Mouse (Mus musculus): ENCODE data around the gene Smg1. TPM values are rescaled to one million over a fixed set of nuclear protein-coding genes. Genes with fewer than 3 reads are reported as not detected.

The Smg1 gene
- polyA plus RNA-seq, 1 experiment from 2014 or later = 21.8 TPM

DNA sequence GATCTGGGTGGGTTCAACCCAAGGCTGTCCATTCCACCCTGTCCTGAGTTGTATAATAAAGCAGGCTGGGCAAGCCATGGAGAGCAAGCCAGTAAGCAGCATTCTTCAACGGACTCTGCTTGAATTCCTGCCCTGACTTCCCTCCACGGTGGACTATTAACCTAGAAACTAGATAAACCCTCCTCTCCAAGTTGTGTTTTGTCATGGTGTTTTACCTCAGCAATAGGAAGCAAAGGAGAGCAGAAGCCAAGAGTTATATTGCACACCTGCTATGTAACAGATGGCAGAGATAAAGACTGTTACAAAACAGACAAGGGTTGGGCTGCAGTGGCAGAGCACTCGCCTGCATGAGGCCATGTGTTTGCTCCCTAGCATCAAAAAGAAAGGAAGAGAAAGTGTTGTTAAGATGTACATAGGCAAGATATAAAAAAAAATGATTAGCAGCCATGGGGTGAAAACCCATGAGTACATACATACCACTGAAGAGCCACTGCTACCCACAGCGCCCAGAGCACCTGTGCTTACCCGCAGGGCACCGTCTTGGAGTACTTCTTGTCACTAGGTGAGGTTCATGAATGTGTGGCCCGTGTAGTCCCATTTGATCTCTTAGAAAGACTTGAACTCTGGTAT is 16.3 kb upstream of the Smg1 start:
- WGBS = 85% methylated on average over 7 of the region's 7 CpGs

DNA sequence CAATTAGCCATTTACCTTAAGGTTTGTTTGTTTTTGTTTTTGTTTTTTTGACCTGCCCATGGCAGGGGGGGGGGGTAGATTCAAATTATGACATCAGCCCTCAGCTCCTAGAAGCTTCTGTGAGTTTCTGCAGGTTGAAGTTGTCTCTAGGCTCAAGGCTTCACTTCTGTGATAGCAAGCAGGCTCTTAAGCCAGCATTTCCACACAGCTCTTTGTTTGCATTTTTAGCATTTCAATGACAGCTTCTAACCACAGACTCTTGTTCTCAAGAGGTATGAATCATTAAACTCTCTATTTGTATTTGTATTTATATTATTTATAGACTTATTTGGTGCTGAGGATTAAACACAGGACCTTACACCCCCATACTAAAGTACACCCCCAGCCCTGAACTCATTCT is 15.0 kb upstream of the Smg1 start:
- no peaks in the 10 kb centered on the region for H3K9me3 ChIP-seq
- no peak overlapping the region for H3K4me3 ChIP-seq
- no peaks in the 10 kb centered on the region for H3K36me3 ChIP-seq (replicated peaks)
- DNase-seq (ENCODE audit: low spot score) = no peak
- H3K27ac ChIP-seq (replicated peaks) = no peak overlapping the region
- no peaks in the 10 kb centered on the region for H3K27me3 ChIP-seq (replicated peaks; ENCODE audit: low read depth, poor library complexity, severe bottlenecking)
- H3K4me1 ChIP-seq = peaks cover 10% of the 10 kb centered on the region

More for the DNA sequence above, 16.3 kb upstream of the Smg1 start:
- H3K27me3 ChIP-seq (replicated peaks; ENCODE audit: low read depth, poor library complexity, severe bottlenecking) = no peaks in the 10 kb centered on the region
- H3K36me3 ChIP-seq (replicated peaks) = no peaks in the 10 kb centered on the region
- H3K9me3 ChIP-seq = no peaks in the 10 kb centered on the region
- 0 out of 2 replicates have a peak, but pooled peaks cover 3% of the 10 kb centered on the region for H3K4me1 ChIP-seq
- DNase-seq (ENCODE audit: low spot score) = no peak
- H3K4me3 ChIP-seq = no peak overlapping the region
- H3K27ac ChIP-seq (replicated peaks) = no peak overlapping the region

DNA sequence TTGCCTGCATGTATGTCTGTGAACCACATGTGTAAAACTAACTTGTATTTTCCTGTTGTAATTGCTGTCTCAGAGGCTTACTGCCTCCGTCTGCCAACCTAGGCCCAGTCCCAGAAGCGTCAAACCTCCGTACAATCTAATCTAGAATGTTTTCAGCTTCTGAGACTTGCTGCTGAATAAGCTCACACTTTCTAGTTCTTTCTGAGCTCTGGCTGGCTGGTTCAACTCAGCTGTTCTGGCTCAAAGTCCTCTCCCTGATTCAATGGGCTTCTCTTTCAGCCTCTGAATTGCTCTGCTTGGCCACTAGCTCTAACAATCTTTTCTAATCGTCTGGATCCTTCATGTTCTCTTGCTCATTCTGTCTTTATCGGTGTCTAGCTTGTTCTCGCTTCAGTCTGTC is 13.3 kb upstream of the Smg1 start:
- 86% methylated on average over 6 of the region's 6 CpGs for WGBS
- peaks cover 23% of the 10 kb centered on the region for H3K4me1 ChIP-seq
- H3K4me3 ChIP-seq = no peak overlapping the region
- DNase-seq (ENCODE audit: low spot score) = no peak
- H3K27me3 ChIP-seq (replicated peaks; ENCODE audit: low read depth, poor library complexity, severe bottlenecking) = no peaks in the 10 kb centered on the region
- no peak overlapping the region for H3K27ac ChIP-seq (replicated peaks)
- H3K36me3 ChIP-seq (replicated peaks) = no peaks in the 10 kb centered on the region
- no peaks in the 10 kb centered on the region for H3K9me3 ChIP-seq

DNA sequence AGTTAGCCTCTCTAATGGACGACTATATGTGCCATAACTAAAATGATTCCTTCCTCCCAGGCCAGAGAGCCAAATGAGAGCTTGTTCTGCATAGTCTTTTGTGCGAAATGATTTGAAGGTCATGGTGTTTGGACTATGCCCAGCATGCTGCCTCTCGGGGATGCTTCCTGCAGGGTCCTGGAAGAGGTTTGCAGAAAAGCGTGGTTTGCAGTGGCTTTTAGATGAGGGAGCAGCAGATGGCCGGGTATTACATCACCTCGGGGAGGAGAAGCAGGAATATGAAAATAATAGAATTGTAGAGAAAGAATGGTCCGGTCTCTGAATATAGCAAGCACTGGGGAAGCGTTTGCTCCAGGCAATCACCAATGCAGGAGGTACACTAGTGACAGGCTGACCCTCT is 11.0 kb upstream of the Smg1 start:
- Histone ChIP-seq H3K4me1 (peaks cover 23% of the 10 kb centered on the region), H3K9me3 (no peaks in the 10 kb centered on the region), H3K27me3 (replicated peaks; ENCODE audit: low read depth, poor library complexity, severe bottlenecking) (no peaks in the 10 kb centered on the region), H3K27ac (replicated peaks) (no peak overlapping the region), H3K36me3 (replicated peaks) (no peaks in the 10 kb centered on the region), H3K4me3 (no peak overlapping the region)
- 69% methylated on average over 8 of the region's 8 CpGs for WGBS
- no peak for DNase-seq (ENCODE audit: low spot score)

DNA sequence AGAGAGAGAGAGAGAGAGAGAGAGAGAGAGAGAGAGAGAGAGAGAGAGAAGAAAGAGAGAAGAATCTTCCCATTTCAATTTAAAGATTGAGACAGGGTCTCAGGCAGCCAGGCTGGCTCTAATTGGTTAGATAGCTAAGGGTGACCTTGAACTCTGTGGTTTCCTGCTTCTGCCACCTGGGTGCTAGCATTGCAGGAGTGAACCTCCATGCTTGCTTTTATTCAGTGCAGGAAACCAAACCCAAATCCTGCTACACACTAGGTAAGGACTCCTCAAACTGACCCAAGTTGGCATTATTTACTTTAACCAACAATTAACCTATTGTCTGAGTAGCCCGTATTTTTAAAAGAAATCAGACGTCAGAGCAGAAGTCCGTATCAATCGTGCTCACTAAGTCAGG is 10.5 kb upstream of the Smg1 start:
- WGBS = 45% methylated on average over 4 of the region's 4 CpGs
- Histone ChIP-seq H3K4me1 (peaks cover 23% of the 10 kb centered on the region), H3K9me3 (no peaks in the 10 kb centered on the region), H3K27ac (replicated peaks) (no peak overlapping the region), H3K4me3 (no peak overlapping the region), H3K36me3 (replicated peaks) (no peaks in the 10 kb centered on the region), H3K27me3 (replicated peaks; ENCODE audit: low read depth, poor library complexity, severe bottlenecking) (no peaks in the 10 kb centered on the region)
- no peak for DNase-seq (ENCODE audit: low spot score)

DNA sequence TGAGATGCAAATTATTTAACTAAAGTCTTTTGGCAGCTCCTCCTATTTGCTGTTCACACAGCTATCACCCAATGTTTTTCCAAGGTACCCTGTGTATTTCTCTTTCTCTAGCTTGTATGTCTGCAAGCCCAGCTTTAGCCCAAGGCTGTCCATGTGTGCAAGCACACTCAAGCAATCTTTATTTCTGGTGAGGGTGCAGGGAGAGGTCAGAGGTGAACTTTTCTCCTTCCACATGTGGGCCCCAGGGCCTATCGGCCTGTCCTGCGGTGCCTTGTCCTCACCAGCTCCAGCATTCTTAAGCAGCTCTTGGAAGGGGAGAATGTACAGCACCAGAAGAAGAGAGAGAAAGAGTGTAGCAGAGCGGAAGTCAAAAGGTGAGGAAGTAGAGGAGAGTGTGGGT is 9.5 kb upstream of the Smg1 start:
- H3K27me3 ChIP-seq (replicated peaks; ENCODE audit: low read depth, poor library complexity, severe bottlenecking) = no peaks in the 10 kb centered on the region
- DNase-seq (ENCODE audit: low spot score) = peak; percentile 24
- peaks cover 23% of the 10 kb centered on the region for H3K4me1 ChIP-seq
- no peak overlapping the region for H3K4me3 ChIP-seq
- peak overlapping the region; percentile 70; the same call in 1 of the 2 replicates for H3K27ac ChIP-seq (replicated peaks)
- H3K9me3 ChIP-seq = no peaks in the 10 kb centered on the region
- WGBS = 50% methylated on average over 3 of the region's 3 CpGs
- no peaks in the 10 kb centered on the region for H3K36me3 ChIP-seq (replicated peaks)

DNA sequence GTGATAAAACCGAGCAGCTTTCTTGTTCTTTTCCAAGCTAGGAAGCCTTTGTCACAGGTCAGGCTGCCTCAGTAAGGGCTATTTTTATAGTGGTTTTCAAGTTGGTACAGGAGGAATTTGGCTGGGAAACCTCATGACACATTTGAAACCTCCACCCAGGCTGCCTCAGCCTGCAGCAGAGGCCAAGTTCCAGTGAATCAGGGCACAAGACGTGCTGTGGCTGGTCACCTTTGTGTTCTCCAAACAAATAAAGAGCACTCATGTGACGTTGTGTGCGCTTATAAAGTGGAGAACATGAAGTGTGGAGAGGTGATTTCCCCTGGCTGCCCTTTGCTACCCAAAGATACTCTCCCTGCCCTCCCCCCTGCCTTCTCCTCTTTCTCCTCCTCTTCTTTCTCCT is 8.9 kb upstream of the Smg1 start:
- H3K27me3 ChIP-seq (replicated peaks; ENCODE audit: low read depth, poor library complexity, severe bottlenecking) = no peaks in the 10 kb centered on the region
- WGBS = 35% methylated on average over 4 of the region's 4 CpGs
- H3K27ac ChIP-seq (replicated peaks) = peak overlapping the region; percentile 70

DNA sequence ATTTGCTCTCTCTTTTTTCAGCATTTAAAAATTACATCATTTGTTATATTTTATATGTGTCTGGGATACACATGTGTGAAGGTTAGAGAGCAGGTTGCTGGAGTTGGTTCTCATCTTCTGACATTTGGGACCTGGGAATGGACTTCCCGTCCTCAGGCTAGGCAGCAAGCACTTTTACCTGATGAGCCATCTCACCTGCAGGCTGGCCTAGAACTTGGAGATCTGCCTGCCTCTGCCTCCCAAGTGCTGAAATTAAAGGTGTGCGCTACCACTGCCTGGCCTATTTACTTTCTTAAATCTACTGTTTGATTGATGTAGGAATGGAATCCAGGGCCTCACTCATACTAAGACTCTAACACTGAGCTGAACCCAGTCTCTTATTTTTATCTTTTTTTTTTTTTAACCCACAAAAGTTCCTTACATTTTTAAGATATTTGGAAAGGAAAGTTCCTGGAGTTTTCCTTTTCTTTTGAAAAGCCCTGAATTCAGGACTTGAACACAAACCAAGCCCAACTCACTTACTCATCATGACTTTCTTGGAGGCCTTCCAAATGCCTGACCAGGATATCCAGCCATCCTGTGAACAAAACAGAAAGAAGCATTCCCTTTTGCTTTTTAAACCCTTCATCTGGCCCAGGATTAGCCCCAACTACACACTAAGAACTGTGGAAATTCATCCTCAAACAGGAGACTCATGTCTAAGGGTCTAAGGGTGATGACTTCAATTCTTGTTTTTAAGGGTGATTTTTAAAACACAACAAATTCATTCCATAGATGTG is 8.1 kb upstream of the Smg1 start:
- H3K27me3 ChIP-seq (replicated peaks; ENCODE audit: low read depth, poor library complexity, severe bottlenecking) = no peaks in the 10 kb centered on the region
- no peaks in the 10 kb centered on the region for H3K9me3 ChIP-seq
- no peak for DNase-seq (ENCODE audit: low spot score)
- no peak overlapping the region for H3K4me3 ChIP-seq
- H3K27ac ChIP-seq (replicated peaks) = no peak overlapping the region
- H3K4me1 ChIP-seq = peaks cover 23% of the 10 kb centered on the region
- 92% methylated on average over 2 of the region's 2 CpGs for WGBS
- no peaks in the 10 kb centered on the region for H3K36me3 ChIP-seq (replicated peaks)

More for the DNA sequence above, 8.9 kb upstream of the Smg1 start:
- Histone ChIP-seq H3K4me1 (peaks cover 23% of the 10 kb centered on the region), H3K9me3 (no peaks in the 10 kb centered on the region), H3K36me3 (replicated peaks) (no peaks in the 10 kb centered on the region), H3K4me3 (no peak overlapping the region)
- DNase-seq (ENCODE audit: low spot score) = no peak

DNA sequence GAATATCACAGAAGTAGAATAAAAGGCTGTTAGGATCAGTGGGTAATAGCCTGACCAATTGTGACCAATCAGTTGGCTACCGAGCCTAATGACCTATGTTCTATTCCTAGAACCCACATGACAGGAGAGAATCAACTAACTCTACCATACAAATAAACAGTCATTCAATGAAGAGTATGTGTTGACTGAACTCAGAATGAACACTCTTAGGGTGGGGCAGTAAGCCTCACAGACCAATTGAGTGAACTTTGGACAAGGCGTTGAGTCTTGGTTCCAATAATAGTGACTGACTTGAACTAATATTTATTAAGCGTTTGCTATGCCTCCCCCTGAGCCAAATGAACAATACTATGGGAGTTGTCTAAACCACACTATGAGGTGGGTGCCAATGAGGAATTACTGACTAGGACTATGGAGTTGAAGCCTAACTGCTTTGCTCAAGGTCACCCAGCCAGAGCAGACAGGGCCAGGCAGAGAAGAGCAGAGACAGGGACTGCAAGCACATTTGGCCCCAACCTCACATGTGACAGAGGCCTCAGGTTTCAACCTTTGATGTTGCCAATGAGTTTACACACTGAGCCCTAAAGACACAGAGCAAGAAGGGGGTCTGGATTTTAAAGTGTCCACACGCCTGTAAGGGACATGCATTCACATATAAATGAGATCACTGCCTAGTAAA is 7.2 kb upstream of the Smg1 start:
- Histone ChIP-seq H3K27me3 (replicated peaks; ENCODE audit: low read depth, poor library complexity, severe bottlenecking) (no peaks in the 10 kb centered on the region), H3K27ac (replicated peaks) (no peak overlapping the region), H3K9me3 (no peaks in the 10 kb centered on the region), H3K36me3 (replicated peaks) (no peaks in the 10 kb centered on the region), H3K4me1 (peaks cover 23% of the 10 kb centered on the region), H3K4me3 (no peak overlapping the region)
- DNase-seq (ENCODE audit: low spot score) = no peak
- 85% methylated on average over 4 of the region's 4 CpGs for WGBS

DNA sequence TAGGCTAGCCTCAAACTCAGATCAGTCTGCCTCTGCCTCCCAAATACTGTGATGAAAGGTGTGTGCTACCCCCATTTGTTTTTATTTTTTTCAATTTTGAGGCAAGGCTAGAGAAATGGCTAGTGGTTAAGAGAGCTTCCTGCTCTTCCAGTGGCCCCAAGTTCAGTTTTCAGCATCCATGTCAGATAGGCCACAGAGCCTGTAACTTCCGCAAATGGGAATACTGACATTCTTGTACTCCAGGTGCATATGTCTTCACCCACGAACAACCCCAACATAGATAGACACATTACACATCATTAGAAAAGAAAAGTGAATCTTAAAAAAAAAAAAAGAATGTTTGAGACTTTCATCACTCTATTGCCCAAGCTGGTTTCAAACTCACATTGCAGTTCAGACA is 6.1 kb upstream of the Smg1 start:
- Histone ChIP-seq H3K9me3 (no peaks in the 10 kb centered on the region), H3K4me1 (peaks cover 22% of the 10 kb centered on the region), H3K27me3 (replicated peaks; ENCODE audit: low read depth, poor library complexity, severe bottlenecking) (no peaks in the 10 kb centered on the region), H3K36me3 (replicated peaks) (no peaks in the 10 kb centered on the region), H3K4me3 (no peak overlapping the region), H3K27ac (replicated peaks) (no peak overlapping the region)
- 93% methylated on average over 2 of the region's 2 CpGs for WGBS
- no peak for DNase-seq (ENCODE audit: low spot score)

DNA sequence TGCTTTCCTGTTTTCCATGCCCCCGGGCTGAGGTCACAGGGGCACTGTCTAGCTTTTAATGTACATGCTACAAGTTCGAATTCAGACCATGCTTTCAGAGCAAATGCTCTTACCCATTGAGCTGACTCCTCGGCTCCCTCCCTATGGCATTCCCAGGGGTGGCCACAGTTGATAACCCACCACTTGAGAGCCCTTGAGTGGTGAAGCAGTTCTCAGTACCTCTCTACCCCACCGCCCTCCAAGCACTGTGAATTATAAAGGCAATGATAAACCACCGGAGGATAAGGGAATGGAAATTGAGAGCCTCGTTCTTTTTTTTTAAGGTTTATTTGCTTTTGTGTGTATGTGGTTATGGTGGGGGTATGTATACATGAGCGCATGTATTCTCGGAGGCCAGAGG is 4.6 kb upstream of the Smg1 start:
- Histone ChIP-seq H3K36me3 (replicated peaks) (no peaks in the 10 kb centered on the region), H3K4me1 (peaks cover 14% of the 10 kb centered on the region), H3K9me3 (no peaks in the 10 kb centered on the region), H3K27ac (replicated peaks) (no peak overlapping the region), H3K27me3 (replicated peaks; ENCODE audit: low read depth, poor library complexity, severe bottlenecking) (no peaks in the 10 kb centered on the region), H3K4me3 (no peak overlapping the region)
- DNase-seq (ENCODE audit: low spot score) = no peak
- 85% methylated on average over 8 of the region's 8 CpGs for WGBS

DNA sequence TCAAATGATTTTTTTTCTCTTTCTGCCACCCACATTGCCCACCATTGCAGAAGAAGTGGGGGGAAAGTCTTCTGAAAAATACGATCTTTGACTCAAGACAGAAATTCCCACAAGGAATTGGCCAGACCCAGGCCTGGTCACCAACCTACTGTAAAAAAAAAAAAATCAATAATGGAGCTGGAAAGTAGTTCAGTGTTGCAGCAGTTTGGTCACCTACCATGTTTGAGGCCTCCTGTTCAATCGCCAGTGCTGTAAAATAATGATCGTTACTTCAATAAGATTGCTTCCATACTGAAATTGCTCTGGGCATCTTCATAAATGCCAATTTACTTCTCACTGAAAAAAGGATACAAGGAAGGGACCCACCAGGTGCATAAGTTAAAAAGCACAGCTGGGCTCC is 1.8 kb upstream of the Smg1 start:
- H3K4me1 ChIP-seq = peaks cover 15% of the 10 kb centered on the region
- no peak for DNase-seq (ENCODE audit: low spot score)
- H3K27me3 ChIP-seq (replicated peaks; ENCODE audit: low read depth, poor library complexity, severe bottlenecking) = no peaks in the 10 kb centered on the region
- H3K9me3 ChIP-seq = no peaks in the 10 kb centered on the region
- H3K36me3 ChIP-seq (replicated peaks) = no peaks in the 10 kb centered on the region
- no peak overlapping the region for H3K4me3 ChIP-seq
- H3K27ac ChIP-seq (replicated peaks) = no peak overlapping the region
- 89% methylated on average over 3 of the region's 3 CpGs for WGBS
